Mouse (Mus musculus): ENCODE measurements around the gene Slc27a5.

The Slc27a5 gene

DNA sequence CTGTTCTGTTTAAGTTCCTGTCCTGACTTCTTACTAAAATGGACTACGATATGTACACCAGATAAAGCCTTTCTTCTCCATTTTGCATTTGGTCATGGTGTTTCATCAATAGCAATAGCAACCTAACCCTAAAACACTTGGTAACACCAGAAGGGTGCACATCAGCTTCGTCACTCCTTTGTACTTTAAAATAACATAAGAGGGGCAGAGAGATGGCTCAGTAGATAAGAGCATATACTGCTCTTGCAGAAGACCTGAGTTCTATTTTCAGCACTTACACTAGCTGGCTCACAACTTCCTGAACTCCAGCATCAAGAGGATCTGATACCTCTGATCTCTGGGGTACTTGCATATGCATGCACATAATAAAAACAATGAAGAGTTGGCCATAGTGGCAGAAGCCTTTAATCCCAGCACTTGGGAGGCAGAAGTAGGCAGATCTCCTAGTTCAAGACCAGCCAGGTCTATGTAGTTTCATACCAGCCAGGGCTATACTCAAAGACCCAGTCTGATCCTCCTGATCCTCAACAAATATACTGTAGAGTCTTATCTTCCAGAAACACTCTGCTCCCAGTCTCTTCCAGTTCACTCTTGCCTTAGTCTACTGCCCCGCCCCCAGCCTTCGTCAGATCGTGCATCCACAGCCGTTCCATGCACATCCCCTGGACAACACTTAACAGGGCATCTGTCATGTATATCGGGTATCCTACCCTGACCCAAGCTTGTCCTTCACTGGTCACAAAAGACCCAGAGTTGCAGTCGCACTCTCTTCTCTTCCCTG, 10.4 kb downstream of the Slc27a5 start:
- in situ Hi-C loops (cut with MboI; ENCODE audit: low sequenced_read_pairs) = no loop called here

DNA sequence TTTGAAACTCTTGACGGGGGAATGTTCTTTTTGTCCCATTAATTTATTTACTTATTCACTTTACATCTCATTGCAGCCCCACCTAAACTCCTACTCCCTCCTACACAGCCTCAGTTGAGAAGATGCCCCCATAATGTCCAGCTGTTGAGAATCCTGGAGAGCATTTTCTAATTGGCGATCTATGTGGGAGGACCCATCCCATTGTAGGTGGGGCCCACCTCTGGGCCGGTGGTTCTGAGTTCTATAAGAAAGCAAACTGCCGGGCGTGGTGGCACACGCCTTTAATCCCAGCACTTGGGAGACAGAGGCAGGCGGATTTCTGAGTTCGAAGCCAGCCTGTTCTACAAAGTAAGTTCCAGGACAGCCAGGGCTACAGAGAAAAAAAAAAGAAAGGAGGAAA, 11.1 kb downstream of the Slc27a5 start:
- in situ Hi-C loops (cut with MboI; ENCODE audit: low sequenced_read_pairs) = no loop called here

DNA sequence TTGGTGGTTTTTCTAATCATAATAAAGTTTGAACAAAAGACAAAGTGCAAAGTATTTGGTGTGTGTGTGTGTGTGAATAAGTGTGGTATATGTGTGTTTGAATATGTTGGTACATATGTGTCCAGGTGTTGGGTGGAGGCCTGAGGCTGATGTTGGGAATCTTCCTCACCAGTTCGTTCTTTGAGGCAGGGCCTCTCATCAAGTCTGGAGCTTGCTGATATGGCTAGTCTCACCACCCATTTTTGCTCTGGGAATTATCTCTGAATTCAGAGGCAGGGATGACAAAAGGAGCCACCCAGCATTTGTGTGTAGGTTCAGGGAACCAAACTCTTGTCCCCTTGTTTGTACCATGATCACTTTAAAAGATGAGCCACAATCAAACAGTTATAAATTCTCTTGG, 12.3 kb downstream of the Slc27a5 start:
- in situ Hi-C loops (cut with MboI; ENCODE audit: low sequenced_read_pairs) = no loop called here

- in situ Hi-C loops (cut with MboI; ENCODE audit: low sequenced_read_pairs) = no loop called here
Observed at GRCm38 (mm10) chr7:12980291-12980690, 17.7 kb downstream of the Slc27a5 start.

DNA sequence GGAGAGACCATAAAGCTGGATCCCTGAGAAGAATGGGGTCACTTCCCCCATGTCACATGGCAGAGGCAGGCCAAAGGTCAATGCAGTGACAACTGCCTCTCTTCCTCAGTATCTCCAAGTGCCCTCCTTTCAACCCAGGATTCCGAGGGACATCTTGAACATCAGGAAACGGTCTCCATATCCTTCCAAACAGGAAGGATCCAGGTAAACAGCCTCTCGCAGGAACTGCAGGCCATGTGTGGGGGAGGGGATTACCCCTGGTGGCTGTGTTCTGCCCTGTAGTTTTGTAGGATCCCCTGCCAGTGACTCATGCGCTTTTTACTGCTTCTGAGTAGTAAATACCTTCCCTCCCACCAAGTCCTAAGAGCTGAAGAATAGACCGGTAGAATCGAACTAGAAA, 18.2 kb downstream of the Slc27a5 start:
- in situ Hi-C loops (cut with MboI; ENCODE audit: low sequenced_read_pairs) = no loop called here

DNA sequence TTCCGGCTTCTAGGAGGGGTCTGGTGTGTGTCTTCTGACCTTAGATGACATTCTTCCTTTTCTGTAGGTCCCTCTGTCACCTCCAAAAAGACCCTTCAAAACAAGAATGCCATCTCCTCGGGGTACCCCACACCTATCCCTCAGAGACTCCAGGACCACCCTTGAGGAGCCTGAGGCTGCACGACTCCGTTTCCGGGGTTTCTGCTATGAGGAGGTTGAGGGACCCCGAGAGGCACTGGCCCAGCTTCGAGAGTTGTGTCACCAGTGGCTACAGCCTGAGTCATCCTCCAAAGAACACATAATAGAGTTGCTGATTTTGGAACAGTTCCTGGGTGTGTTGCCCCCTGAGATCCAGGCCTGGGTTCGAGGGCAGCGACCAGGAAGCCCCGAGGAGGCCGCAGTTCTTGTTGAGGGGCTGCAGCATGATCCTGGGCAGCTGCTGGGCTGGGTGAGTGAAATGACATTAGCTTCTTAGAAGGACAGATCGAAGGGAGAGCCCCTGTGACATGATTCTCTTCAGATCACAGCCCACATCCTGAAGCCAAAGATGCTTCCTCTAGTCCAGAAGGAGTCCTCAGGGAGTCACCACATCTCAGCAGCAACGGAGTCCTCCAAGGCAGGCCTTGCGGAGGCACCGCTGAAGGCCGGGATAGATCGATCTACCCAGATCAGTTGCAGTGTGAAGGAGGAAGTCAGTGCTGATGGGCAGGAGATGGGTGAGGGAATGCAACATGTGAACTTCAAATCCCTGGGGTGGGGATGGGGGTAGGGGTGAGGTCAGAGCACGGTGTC, 18.9 kb downstream of the Slc27a5 start:
- in situ Hi-C loops (cut with MboI; ENCODE audit: low sequenced_read_pairs) = no loop called here

GRCm38 (mm10) chr7:12977682-12978389, 20.2 kb downstream of the Slc27a5 start, which contains the start of gene Zfp446:
Gene Zfp446 (plus strand): TSS chr7:12977848.
- in situ Hi-C loops (cut with MboI; ENCODE audit: low sequenced_read_pairs) = no loop called here

DNA sequence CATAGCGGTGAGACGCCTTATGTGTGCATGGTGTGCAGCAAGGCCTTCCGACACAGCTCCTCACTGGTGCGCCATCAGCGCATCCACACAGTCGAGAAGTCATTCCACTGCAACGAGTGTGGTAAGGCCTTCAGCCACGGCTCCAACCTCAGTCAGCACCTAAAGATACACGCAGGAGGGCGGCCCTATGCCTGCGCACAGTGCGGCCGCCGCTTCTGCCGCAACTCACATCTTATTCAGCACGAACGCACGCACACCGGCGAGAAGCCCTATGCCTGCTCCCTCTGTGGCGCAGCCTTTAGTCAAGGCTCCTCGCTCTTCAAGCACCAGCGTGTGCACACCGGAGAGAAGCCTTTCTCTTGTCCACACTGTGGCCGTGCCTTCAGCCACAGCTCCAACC, 27.1 kb downstream of the Slc27a5 start:
- in situ Hi-C loops (cut with MboI; ENCODE audit: low sequenced_read_pairs) = no loop called here

DNA sequence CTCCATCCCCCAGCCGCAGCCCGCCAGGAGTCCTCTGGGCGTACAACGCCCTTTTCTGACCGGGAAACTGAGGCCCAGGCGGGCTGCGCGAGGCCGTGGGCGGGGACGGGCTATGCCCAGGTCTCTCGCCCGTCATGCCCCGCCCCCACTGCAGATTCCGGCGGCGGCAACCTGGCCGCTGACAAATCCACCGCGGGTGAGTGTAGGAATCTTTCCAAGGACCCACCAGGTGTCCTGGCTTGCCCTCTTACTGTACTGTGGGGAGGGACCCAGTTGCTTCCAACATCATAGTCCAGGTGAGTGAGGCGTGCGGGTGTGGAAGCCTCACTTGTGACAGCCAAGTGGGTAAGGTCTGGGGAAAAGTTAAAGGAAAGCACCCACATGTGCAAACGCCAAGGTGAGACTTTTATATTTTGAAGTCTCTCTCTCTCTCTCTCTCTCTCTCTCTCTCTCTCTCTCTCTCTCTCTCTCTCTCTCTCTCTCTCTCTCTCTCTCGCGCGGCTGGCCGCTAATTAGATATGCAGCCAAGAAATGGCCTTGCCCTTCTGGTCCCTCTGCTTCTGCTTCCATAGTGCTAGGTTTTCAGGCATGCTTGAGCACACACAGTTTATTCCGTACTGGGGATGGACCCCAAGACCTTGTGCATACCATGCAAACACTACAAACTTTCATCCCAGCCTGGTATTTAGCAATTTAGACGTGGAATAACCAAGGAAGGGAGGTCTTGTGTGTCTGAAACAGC, 31.7 kb downstream of the Slc27a5 start:
- in situ Hi-C loops (cut with MboI; ENCODE audit: low sequenced_read_pairs) = no loop called here

DNA sequence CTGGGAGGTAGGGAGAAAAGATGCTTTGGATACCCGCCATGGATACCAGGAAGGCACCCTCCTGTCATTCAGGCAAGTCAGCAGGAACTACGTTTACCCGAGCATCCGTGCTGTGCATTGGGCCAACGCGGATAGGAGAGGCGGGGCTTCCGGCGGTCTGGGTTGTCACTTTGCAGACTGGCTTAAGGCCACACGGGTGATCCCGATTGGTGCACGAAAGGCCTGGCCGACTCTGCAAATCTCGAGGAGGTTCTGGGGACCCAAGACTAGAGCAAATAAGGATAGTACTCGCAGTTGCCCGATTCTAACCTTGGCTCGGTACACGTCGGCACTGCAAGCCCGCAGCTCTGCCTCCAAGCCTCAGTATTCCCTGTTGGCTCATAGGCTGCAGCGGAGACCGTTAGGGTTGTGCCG, 32.3 kb downstream of the Slc27a5 start, which contains the start of gene Zfp324:
Gene Zfp324 (plus strand): TSS at position 161 of the 414 bp plus-strand sequence.
- in situ Hi-C loops (cut with MboI; ENCODE audit: low sequenced_read_pairs) = no loop called here

DNA sequence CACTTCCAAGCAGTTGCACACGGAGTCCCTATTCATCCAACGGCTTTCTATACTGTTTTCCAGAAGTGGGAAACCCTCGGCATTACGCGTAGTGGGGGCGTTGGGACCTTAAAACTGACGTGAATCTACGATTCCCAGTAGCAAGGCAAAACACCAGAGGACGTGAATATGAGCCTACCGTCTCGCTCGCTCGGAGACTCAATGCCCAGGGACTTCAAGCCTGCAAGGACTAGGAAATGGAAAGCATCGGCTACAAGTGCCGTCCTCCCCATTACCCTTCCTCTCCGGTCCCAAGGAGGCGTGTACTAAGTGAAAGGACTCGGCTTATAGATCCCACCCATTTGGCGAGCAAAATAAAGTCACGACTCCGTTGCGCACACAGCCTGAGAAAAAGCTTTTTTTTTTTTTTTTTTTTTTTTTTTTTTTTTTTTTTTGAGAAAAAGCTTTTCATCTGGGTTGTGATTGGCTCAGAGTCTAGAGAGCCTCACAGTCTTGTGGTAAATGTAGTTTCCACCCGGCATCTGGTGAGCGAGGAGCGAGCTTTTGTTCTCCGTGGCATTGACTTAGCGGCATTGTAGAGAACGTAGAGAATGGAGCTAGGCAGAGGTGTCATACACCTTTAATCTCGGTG, 36.4 kb downstream of the Slc27a5 start:
- in situ Hi-C loops (cut with MboI; ENCODE audit: low sequenced_read_pairs) = no loop called here

DNA sequence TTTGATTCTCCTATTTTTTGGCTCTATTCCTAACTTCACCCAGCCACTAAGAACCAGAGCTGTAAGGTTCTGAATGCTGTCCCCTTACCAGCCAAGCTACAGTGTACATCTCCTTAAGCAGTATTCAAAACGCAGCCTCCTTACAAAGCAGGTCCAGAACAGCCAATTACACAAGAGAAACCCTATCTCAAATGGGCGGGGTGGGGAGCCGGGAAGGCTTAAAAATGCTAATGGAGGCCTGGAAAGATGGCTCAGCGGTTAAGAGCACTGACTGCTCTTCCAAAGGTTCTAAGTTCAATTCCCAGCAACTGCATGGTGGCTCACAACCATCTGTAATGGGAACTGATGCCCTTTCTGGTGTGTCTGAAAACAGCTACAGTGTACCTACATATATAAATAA, 38.3 kb downstream of the Slc27a5 start:
- in situ Hi-C loops (cut with MboI; ENCODE audit: low sequenced_read_pairs) = no loop called here

DNA sequence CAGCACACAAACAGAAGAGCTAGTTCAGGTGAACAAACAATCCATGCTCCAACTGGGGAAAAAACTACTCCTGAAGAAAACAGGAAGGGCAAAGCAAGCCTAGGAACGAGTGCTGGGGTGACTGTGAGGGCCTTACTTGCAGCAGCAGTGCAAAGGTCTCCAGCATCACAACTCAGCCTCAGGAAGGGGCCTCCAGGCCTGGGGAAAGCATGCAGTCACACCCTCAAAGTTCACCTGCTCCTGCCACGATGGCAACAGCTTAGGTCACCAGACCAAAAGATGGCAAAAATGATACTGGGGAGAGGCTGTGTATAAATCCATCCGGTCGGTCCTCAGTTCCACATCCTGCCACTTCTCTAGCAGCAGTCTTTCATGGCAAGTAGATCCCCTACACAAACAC, 39.0 kb downstream of the Slc27a5 start:
- in situ Hi-C loops (cut with MboI; ENCODE audit: low sequenced_read_pairs) = no loop called here

DNA sequence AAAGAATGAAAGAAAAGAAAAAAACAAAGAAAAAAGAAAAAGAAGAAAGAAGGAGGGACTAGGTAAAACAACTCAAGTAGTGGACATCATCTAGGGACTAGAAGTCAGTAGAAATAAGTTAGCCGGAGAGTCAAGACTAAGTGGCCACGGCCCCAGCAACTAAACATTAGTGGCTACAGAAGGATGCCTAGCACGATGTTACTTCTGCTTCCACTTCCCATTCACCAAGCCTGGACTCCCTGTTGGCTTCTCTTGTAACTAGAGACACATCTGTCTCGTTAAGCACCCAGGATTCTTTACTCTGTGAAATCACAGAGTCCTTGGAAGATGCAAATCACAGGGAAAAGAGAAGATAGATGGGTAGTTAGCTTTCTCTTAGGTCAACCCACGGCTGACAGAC, 40.5 kb downstream of the Slc27a5 start:
- in situ Hi-C loops (cut with MboI; ENCODE audit: low sequenced_read_pairs) = no loop called here

DNA sequence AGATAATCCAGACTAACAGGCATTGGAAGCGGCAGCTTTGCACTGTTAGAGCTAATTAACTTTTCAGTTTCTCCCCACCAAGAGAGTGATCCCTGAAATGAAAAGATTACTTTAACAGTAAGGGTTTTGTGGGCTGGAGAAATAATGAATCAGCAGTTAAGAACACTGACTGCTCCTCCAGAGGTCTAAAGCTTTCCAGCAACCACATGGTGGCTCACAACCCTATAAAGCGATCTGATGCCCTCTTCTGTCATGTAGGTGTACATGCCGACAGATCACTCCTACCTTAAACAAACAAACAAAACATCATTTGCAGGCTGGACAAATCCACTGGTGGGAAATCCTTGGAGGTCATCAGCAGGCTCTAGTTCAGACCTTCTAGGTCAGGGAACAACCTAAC, 43.1 kb downstream of the Slc27a5 start:
- in situ Hi-C loops (cut with MboI; ENCODE audit: low sequenced_read_pairs) = no loop called here

GRCm38 (mm10) chr7:12949872-12950229, 48.1 kb downstream of the Slc27a5 start:
- in situ Hi-C loops (cut with MboI; ENCODE audit: low sequenced_read_pairs) = no loop called here

GRCm38 (mm10) chr7:12949032-12949871, 48.7 kb downstream of the Slc27a5 start:
- in situ Hi-C loops (cut with MboI; ENCODE audit: low sequenced_read_pairs) = no loop called here

- in situ Hi-C loops (cut with MboI; ENCODE audit: low sequenced_read_pairs) = no loop called here
Observed at GRCm38 (mm10) chr7:12943488-12943887, 54.5 kb downstream of the Slc27a5 start.

DNA sequence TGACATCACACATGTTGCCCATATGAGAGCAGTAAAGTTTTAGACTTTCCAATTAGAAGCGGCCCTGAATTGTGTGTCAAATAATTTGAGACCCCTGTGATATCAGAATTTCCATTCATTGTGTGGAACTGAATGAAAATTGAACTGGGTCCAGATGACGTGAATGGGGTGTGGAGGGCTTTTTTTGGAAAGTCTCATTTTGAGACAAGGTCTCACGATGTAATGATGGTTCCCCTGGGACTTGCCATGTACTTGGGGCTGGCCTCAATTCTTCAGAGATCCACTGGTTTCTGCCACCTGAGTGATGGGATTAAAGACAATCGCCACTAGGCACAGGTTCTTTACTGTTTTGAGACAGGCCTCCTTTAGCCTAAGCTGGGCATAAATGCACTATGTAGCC, 57.4 kb downstream of the Slc27a5 start:
- in situ Hi-C loops (cut with MboI; ENCODE audit: low sequenced_read_pairs) = no loop called here
